Mouse (Mus musculus) cerebellum, postnatal 36 days (tissue): Measurements from ENCODE around the gene Ccdc162.

Source experiments
- DNase-seq, 2 experiments: peaks; one replicate each; pipeline ENCODE4 v3.0.0; 2021 to 2022; ENCODE audit warnings: mixed read lengths in 2 of 2

The Ccdc162 gene

DNA sequence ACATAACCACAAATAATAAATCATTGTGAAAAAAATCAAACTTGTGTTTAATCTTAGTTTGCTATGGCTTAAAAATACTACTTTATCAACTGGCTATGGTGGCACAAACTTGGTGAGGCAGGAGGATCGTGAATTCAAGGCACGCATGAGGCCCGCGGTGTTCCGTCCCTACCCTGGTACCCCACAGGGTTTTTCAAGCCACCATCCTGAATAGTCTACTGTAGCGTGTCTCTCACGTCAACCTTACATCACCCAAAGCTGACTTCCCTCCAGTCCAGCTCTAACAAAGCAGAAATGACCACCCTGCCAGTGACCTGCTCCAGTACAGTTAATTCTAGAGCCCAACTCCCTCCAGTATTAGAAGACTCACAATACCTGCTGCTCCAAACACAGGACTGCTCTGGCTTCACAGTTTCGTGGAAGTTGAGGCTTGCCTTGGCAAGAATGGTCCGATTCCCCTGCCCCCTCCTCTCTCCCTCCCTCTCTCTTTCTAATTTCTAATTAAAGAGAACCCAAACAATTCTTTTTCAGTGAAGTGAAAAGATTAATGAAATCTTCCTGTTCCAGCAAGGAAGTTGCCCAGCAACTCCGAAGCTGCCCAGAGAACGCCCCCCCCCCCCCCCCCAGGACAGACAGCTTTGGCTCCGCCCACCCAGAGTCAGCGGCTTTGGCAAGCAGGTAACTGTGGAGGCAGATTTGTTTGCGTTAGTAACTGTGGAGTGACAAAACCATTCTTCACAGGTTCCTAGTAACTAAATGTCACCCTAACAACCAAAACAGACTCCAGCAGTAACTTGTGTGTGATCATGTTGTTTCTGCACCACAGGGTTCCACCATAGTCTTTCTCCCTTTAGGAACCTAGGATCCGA, at the start of gene Ccdc162:
TSS of gene Ccdc162 (minus strand) at position 606 of the 869 bp plus-strand sequence.
- DNase-seq: no peak

DNA sequence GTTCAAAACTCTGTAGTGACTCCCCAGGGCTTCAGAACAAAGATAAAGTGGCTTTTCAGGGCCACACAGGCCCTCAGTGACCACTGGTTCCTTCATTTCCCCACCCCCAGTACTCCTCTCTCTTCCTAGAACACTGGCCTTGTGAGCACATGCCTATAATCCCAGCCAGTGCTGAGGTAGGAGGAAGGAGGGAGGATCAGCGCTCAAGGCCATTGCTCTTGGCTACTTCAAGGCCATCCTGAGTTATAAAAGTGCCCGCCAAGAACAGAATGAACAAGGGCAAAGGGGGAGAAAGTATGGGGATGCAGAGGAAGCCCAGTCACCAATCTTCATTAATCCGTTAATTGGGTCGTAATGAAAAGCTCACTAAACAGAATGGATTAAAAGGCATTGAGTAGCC, 49.2 kb upstream of the Ccdc162 start:
- no peak for DNase-seq

DNA sequence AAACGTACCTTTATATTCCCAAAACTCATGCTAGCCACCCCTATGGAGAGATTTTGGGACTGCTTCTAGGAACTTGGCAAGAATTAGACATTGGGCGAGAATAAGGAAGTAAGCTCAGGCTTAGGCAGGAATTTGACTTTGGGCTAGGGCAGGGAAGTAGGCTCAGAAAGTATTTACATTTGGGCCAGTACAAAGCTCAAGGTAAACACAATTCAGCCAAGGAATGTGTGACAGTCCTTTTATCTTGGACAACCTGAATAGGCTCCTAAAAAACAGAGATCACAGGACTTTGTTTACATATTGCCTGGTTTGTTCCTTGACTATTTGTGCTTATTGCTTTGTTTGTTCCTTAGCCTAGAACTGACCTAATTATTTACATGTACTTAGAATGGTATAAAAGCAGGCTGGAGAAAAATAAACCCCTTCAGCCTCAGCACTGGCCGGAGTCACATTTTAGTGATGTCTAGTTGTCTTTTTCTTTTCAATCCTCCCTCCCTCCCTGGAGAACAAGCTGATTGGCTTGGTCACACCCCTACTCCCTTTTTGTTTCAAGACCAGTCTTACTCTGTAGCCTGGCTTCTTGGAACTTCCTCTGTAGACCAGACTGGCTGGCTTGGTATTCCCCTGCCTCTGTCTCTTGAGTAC, 47.4 kb upstream of the Ccdc162 start:
- no peak for DNase-seq

DNA sequence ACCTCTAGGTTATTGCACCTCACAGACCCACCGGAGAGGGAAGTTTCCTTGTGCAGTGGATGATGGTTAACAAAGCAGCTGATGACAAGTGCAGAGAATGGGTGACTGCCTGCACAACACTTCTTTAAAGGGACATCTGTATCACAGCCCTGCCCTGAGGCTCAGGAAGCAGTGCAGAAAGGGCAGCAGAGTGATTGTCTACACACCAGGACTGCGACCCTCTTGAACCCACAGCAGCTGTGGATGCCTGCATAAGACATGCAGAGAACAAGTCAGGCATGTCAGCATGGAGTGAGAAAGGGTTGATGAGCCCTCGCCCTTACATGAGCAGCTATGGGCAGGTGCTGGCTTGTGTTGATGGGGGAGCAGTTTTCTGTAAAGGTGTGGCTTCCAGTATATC, 44.4 kb upstream of the Ccdc162 start:
- DNase-seq: no peak

DNA sequence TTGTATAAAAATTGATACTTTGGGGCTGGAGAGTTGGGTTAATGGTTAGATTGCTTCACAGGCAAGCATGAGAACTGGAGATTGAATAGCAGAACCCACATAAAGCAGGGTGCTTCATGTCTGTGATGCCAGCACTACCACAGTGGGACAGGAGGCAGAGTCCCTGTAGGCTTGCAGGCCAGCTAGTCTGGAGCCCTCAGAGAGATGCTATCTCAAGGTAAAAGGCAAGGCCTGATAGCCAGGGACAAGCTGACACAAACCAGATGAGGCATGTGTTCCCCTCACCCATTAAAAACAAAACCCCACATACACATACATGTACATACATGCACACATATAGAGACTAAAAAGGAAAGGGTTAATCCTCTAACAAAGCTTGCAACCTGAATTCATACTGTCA, 41.6 kb upstream of the Ccdc162 start:
- no peak for DNase-seq

DNA sequence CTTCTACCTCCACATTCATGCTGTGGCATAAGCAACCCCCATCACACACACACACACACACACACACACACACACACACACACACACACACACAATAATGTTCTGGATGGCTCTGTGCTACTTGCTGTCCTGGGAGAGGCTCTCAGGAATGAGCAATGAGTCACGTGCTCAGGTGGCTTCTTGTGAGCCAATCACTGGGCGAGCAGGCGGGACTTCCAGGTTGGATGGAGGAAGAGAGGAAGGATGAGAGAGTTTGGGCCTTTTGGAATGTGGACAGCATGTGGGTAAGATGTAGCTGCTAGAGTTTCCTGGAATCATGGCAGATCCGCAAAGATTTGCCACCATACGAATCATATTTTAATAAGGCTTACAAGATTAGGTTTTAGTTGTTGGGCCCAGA, 40.8 kb upstream of the Ccdc162 start:
- DNase-seq: no peak

DNA sequence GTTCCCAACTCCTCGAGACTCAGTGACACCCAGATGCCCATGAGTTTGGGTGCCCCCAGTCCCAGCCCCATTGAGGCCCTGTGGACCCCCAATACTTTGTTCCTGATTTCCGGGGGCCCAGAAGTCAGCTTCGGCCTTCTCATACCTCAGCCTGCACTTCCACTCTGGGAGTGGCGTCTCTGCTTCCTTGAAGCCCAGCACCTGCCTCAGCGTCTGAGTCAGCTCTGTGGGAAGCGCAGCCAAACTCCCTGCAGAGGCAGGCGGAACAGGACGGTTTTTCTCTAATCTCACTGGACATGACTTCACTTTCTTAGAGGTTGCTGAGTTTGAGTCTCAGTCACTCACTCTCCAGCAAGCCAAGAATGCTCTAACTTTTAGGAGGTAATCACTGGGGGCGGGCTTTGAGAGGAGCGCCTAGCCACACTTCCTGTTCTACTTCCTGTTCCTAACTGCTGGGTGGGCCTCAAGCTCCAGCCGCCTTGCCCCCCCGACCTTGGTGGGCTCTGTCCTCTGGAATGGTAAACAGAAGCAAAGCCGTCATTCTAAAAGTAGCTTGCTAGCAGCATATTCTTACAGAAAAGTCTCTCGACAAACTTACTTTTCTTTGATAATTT, 35.5 kb upstream of the Ccdc162 start:
- no peak for DNase-seq

DNA sequence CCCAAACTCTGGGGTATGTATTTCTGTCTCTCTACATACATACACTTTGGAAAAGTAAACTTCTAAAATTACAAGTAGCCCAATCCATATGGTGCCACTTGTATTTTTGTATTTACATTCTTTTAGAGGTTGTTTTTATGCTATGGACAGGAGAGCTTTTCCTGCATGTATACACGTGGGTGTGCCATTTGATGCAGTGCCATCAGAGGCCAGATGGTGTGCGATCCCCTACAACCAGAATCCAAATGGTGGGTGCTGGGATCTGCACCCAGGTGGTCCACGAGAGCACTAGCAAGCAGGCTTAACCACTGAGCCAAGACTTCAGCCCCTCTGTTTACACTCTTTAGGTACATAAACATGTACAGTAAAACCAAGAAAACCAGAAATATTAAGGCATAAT, 32.9 kb upstream of the Ccdc162 start:
- peak; percentile 12 to 15 for DNase-seq

DNA sequence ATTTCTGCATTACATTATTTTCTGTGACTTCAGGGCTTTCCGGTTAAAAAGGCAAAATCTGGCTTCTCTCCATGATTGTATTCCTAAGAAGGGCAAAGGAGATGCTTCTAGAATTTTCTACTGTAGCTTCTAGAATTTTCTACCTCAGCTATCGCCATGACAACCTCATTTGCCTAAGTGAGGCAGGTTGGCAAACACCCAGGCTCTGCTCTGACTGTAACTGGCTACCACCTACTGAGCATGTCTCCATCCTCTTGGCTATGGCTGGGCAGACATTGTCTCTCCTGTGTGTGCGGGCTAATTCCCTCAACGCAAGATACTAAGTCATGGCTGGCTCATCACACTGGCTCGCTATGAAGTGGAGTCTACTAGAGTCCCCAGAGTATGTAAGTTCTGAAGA, 30.1 kb upstream of the Ccdc162 start:
- peak; percentile 13 to 16 for DNase-seq

DNA sequence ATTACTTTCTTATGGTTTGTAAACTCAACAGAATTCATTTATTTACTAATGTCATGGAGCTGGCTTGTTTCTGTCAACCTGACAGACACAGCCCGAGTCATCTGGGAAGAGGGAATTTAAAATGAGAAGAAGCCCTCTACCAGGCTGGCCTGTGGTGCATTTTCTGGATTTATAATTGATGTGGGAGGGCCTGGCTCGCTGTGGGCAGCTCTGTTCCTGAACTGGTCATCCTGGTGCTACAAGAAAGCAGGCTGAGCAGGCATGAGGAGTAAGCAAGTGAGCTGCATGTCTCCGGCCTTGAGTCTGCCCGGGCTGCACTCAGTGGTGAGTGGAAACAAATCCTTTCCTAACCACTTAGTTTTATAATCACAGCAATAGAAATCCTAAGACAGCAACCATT, 27.6 kb upstream of the Ccdc162 start:
- no peak for DNase-seq

DNA sequence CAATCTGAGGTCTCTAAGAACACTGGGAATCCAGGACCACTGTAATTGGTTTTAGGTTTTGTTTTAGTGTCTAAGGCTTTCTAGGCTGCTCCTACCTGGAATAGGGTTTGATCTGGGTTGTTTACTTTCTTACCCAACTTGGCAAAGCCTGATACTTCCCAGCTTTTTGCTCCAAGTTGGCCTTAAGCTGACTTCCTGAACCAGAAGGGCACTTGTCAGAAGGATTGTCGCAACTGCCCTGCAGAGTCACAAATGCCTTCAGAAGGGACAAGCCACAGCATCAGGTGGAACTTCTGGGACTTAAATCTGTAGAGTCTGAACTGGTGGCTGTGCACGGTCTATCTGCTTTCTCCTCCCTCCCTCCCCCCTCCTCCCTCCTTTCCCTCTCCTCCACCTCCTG, 23.8 kb upstream of the Ccdc162 start:
- DNase-seq: no peak

DNA sequence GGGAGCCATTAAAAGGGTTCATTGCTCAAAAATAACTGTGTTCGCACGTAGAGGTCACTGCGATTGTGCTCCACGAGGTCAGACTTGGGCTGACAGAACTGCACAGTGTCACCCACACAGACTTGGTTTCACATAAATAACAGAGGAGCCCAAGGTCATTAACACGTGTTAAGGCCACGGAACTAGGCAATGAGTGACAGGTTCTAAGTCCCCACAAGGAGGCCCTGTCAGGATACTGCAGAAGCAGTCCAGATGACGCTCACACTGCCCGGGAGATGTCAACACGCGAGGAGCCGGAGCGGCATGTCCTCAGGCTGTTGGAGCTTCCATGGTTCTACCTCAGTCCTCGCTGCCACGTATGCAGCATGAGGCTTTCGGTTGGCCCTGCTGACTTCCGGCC, 20.8 kb upstream of the Ccdc162 start:
- DNase-seq: no peak

DNA sequence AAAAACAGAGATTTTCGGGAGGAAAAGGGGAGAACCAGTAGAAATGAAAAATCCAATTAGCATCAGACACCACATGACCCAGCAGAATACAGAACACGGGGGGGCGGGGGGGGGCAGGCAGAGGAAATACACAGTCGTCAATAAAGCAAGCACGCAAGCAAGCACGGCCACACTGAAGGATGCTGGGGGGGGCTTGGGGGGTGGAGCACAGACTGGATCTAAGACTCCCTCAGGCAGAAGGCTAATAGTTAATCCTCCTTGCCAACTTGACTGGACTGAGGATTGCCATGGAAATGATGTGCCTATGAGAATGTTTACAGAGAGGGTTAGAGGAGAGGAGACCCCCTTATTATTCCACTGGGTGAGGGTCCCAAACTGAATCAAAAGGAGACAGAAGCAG, 19.0 kb upstream of the Ccdc162 start:
- no peak for DNase-seq

DNA sequence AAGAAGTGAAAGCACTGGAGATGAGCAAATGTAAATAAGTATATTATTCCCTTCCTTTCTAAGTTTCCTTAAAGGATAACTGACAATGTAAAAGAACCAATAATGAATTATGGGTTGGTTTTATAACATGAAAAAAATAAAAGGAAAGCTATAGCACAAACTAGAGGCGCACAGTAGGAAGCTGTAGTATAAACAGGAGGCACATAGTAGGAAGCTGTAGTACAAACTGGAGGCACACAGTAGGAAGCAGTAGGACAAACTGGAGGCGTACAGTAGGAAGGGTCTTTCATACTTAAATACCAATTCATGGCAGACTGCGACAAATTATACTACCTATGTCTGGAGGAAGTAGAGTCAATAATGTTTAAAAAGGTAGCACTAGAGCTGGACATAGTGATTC, 16.8 kb upstream of the Ccdc162 start:
- no peak for DNase-seq

DNA sequence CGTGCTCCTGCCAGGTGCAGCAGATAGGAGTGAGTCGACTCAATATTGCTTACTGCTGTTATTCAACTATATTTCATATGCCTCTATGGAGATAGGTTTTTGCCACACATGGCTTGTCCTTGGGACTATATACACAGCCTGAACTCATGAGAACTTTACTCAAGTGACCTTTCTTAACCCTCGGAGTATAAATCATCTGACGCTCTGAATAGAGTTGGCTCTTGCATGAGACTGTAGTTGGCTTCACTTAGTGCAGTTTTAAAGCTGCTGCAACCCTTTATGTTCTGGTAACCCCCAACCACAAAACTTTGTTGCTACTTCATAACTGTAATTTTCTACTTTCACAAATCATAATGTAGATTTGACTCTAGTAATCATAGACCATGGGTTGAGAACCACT, 15.5 kb upstream of the Ccdc162 start:
- DNase-seq: no peak

DNA sequence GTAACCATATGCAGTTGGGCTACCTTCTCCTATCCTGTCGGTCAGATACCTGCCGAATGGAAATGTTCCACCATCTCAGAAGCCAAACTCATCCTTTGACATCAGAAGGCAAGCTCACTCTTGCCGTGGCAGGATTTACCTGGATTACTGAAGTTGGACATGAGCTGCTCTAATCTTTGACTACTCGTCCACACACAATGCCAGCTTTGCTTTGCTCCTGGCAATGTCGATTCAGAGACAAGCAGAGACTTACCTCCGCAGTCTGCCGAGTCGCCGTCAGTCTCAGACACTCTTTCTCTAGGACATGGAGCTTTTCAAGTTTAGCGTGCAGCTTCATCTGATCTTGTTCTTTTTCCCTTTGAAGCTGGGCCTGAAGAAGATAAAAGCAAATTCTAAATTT, 14.3 kb upstream of the Ccdc162 start:
- DNase-seq: no peak

DNA sequence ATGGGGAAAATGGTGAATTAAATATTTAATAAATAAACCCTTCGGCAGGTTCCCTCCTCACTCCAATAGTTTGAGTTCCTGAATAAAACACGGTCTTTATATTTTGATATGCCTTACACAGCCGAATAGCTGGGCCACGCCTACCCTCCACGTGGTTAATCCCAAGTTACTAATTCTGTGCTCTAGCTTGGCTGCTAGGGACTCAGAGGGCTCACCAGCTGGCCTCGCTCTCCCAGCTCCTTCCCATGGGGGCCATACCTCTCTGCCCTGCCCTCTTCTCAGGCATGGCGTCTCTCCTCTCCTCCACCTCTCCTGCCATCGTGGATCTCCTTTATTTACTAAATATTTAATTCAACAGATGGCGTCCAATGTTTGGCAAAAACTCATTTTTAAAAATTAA, 9.8 kb upstream of the Ccdc162 start:
- DNase-seq: no peak

DNA sequence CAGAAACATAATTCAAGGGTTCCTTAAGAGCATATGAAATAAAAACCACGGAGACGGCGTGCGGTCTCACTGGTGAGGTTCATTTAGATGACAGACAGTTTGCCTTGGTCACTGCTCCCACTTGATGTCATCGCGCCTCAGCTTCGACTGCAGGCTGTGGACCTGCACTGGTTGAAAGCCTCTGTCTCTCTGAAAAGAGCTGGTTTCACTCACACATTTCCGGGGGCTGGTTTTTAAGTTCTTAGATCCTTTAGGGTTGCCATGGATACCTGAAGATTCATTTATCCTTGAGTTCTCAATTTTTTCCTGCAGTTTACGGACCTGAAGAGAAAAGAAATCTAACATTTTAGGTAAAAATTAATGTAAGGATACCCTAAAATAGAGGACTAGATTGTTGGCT, 3.2 kb upstream of the Ccdc162 start:
- DNase-seq: no peak

DNA sequence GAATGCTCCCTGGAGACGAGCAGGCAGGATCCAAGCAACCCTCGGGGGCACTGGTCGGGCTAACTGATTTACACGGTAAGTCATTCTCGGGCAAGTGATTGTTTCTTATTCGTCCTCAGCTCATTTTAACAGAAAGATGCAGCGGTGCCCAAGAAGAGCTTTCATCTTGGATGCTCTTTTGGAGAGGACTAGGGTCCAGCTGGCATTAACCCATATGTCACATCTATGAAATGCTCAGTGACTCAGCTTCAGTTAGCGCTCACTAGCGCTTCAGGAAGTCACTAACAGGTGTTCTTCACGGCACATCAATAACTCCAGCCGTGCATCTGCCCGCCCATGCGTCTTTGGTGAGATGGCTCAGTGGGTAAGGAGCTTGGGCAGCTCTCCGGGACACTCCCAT, 877 bp downstream of the Ccdc162 start:
- no peak for DNase-seq

DNA sequence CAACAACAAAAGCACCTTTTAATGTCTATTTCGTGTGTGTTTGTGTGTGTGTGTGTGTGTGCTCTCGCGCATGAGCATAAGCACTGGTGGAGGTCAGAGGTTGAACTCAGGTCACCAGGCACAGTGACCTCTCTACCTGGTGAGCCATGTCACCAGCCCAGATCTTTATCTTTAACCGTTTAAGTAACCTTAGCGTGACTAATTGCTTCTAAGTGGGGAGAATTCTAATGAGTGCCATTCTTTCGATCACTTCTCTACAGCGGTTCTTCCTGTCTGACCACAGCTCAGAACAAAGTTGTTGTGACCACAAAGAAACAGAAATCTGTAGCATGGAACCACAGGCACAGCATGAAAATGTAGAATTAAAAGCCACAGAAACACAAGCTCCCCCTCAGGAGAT, 5.0 kb downstream of the Ccdc162 start:
- no peak for DNase-seq

DNA sequence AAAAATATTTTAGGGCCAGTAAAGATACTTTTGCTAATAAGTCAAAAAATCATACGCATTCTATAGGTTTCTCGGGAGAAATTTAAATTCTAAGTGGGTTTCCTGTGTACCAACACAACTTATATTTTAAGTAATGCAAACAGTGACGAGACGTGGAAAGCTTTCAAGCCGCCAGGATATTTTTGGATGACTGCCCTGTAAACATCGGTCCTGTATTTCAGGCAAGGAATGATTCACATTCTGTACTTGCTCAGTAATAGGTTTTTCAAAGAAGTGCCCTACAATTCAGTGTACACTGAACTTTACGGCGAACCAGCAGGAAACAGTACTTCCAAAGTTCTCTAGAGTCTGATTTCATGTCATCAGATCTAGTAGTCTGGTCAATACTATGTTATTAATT, 5.7 kb downstream of the Ccdc162 start:
- DNase-seq: no peak

DNA sequence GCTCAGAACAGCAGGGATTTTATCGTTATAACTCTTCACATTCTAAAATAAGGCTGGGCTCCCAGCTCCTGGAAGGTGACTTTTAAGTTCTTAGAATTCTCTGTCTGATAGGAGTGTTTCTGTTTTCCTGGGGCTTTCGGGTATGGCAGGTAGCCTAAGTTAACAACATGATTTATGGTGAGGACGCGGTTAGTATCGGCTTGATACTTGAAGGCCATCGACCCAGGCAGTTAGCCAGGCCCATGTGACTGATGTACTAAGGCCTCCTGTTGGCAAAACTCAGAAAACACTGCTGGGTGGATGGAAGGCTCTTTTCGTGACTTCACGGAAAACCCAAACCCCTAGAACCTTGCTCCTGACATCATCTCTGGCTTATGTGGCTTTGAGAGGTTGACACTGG, 7.1 kb downstream of the Ccdc162 start:
- no peak for DNase-seq

DNA sequence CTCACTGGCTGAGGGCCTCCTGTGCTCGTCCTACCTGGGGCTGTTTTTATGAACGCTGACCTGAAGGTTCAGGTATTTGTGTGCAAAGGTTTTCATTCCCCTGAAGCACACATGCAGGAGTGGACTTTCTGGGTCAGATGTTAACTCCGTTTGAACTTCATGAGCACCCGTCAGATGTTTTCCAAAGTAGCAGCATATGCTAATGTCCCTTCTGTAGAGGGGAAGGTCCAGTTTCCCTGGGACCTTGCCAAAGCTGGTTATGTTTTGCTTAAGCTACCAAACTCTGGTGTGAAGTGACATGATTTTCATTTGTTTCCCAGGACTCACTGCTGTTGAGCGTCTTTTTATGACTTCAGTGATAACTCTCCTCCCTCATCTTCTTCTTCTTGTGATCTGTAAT, 16.8 kb downstream of the Ccdc162 start:
- DNase-seq: no peak

DNA sequence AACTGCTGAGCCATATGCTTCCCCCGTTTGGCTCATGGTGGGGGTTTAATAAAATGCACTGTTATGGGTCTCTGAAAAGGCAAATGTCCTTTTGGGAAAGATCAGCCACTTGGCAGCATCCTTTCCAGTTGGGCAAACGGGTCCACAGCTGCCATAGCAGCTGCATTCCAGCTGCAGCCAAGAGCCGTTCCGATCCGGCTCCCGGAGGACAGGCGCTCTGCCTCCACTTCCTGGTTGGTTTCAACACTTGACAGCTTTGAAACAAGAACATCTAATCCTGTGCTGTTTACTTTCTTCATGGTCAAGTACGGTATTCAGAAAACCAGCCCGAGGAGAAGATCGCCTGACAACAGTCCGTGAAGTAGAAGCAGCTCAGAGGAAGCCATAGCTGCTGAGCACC, 19.4 kb downstream of the Ccdc162 start:
- DNase-seq: no peak
